Comparison of ENCODE assay signal across 8 mouse cellular contexts in genomic region chr9:115310346-115311222, GRCm38 (mm10). TPM values are rescaled to one million over a fixed set of nuclear protein-coding genes. Genes with fewer than 3 reads are reported as not detected.
DNase-seq lines count a peak whose midpoint lies in the region; ATAC-seq lines count a peak whose summit lies in the region.

Stt3b (minus strand) TSS chr9:115310421.

- DNase-seq in adipocyte (ENCODE audit: low spot score) = peak; percentile 98
- peak; percentile 99 for DNase-seq in embryo, embryonic 10 days (ENCODE audit: low spot score)
- DNase-seq in gastrocnemius, postnatal 10 days = peak; percentile 100
- peak; percentile 99 for DNase-seq in induced T-regulatory cell, adult 2 months (ENCODE audit: low read depth)
- peak; percentile 97 to 99 for DNase-seq in left cerebral cortex, adult 9 months (ENCODE audit: low spot score in 2 of 2)
- peak; percentile 99 for DNase-seq in right cerebral cortex, postnatal 14 days
- peak; percentile 99 to 100 for DNase-seq in urinary bladder, postnatal 36 days (ENCODE audit: low spot score in 2 of 2)

- peak; percentile 76 for ATAC-seq in megakaryocyte progenitor cell, adult 5-6 weeks (replicated peaks; ENCODE audit: poor library complexity)

RNA-seq across cellular contexts. Expression of gene Stt3b, which starts in this region (rescaled TPM):
- total RNA-seq in gastrocnemius, postnatal 10 days (2021) = 10 to 100 TPM; 64.8 to 69.5 TPM
- 154 and 159 TPM in 2 replicates for total RNA-seq in megakaryocyte progenitor cell, adult 5-6 weeks (2015)
- 111 and 123 TPM in 2 replicates for total RNA-seq in megakaryocyte progenitor cell, adult 5-6 weeks (2017)

Comparison
In these comparisons a context has a peak if more than half of its experiments do, and no peak if none do; other contexts are left out.
1. Peak in every context shown above with its lines: DNase-seq and ATAC-seq.